Mouse (Mus musculus) small intestine, adult 2 months (tissue): ENCODE measurements around the gene Slc25a42. TPM values are rescaled to one million over a fixed set of nuclear protein-coding genes. Genes with fewer than 3 reads are reported as not detected.

Experiments used
- H3K27ac ChIP-seq: fragments of 200-500 bp; 2 replicates; pipeline ENCODE4 v1.5.1; 2012; ENCODE audit warnings: low read depth, low read length, control low read depth, inconsistent platforms; ENCODE audit not compliant: insufficient read depth
- H3K27me3 ChIP-seq: fragments of 200-500 bp; 2 replicates; pipeline ENCODE4 v1.6.1; 2012; ENCODE audit warnings: mild to moderate bottlenecking, moderate library complexity, low read length, inconsistent platforms; ENCODE audit not compliant: control insufficient read depth, insufficient read depth
- H3K36me3 ChIP-seq: fragments of 200-500 bp; 2 replicates; pipeline ENCODE4 v1.6.1; 2012; ENCODE audit warnings: mild to moderate bottlenecking, low read length, control low read depth, inconsistent platforms; ENCODE audit not compliant: control insufficient read depth, insufficient read depth
- H3K4me1 ChIP-seq: fragments of 200-500 bp; 2 replicates; pipeline ENCODE4 v1.6.1; 2012; ENCODE audit warnings: low read length, inconsistent platforms, mixed read lengths; ENCODE audit not compliant: control insufficient read depth, insufficient read depth, insufficient read length
- H3K4me3 ChIP-seq: fragments of 200-500 bp; 2 replicates; pipeline ENCODE4 v1.5.1; 2012; ENCODE audit warnings: low read depth, mild to moderate bottlenecking, control low read depth, inconsistent platforms, low read length, moderate library complexity
- CTCF ChIP-seq: fragments of 200-500 bp; IDR thresholded peaks from 2 replicates; pipeline ENCODE4 v1.5.1; 2012; ENCODE audit warnings: low read depth, mild to moderate bottlenecking, control low read depth, inconsistent platforms, low read length, moderate library complexity, mixed read lengths; ENCODE audit not compliant: insufficient replicate concordance, insufficient read length; ENCODE audit errors: extremely low read depth
- POLR2A ChIP-seq: fragments of 200-500 bp; IDR thresholded peaks from 2 replicates; pipeline ENCODE4 v1.6.1; 2012; ENCODE audit warnings: low read depth, mild to moderate bottlenecking, control low read depth, inconsistent platforms, low read length, moderate library complexity
- WGBS: fragments of 180-500 bp; shearing (Covaris S2); methylation state at CpG from one replicate; pipeline ENCODE4 v1.1.7; 2018; 5-methylcytosine and 5-hydroxymethylcytosine counted together
- polyA plus RNA-seq: library from polyadenylated mRNA; depleted of rRNA; stranded (reverse); fragments of >200 nt; gene quantifications from 2 replicates; pipeline ENCODE4 v1.2.3, GENCODE M21; 2012

Slc25a42 gene
- polyA plus RNA-seq, 1 experiment = 23.2 TPM

DNA sequence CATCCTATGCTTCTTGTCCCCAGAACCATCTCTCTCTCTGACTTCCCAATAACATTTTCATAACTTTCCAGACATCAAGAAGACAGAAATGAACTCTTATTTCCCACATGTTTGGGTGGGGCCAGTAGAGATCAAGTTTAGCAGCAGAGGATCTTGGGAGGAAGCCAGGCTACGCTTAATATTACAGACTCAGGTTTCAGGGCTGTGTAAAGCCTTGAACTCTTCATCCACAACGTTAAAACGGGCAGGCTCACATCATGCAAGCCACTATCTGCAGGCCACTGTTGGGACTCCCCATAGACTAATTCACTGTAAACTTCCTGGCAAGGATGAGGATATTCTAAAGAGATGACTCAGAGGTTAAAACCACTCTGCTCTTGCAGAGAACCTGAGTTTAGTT is 2.3 kb upstream of the Slc25a42 start:
- TF ChIP-seq CTCF (no peak), POLR2A (no peak)
- 72% methylated on average over 3 of the region's 3 CpGs for WGBS
- Histone ChIP-seq H3K27ac (no peak overlapping the region), H3K4me1 (peaks cover 7% of the 10 kb centered on the region), H3K4me3 (no peak overlapping the region), H3K27me3 (no peaks in the 10 kb centered on the region), H3K36me3 (no peaks in the 10 kb centered on the region)

DNA sequence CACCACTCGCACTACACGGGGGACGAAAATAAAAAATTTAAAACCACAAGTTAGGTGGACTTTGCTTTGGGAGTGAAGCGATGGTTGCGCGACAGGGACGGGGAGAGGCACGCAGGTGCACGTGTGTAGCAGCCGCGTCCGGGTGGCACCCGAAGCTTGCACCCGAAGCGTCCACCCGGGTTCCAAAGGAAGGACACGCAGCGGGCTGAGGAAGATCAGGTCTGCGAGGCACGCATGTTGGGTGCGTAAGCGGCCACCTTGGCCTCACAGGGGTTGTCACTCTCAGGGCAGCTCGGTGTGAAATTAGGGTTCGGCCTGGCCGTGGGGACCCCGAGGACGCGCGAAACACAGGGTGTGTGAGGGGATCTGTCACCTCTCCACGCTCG is 386 bp downstream of the Slc25a42 start:
- TF ChIP-seq POLR2A = no peak
- no peak for TF ChIP-seq CTCF
- Histone ChIP-seq H3K36me3 (no peaks in the 10 kb centered on the region), H3K4me1 (peaks cover 11% of the 10 kb centered on the region), H3K27ac (peak overlapping the region; percentile 60), H3K27me3 (no peaks in the 10 kb centered on the region), H3K4me3 (peak overlapping the region; percentile 84)
- WGBS = under 1% methylated on average over 31 of the region's 31 CpGs

GRCm38 (mm10) chr8:70211275-70211674 is 830 bp downstream of the Slc25a42 start:
- peak overlapping the region; percentile 84 for H3K4me3 ChIP-seq
- H3K4me1 ChIP-seq = peaks cover 11% of the 10 kb centered on the region
- no peaks in the 10 kb centered on the region for H3K27me3 ChIP-seq
- no peaks in the 10 kb centered on the region for H3K36me3 ChIP-seq
- TF ChIP-seq POLR2A (no peak), CTCF (no peak)
- 23% methylated on average over 1 of the region's 1 CpGs for WGBS
- H3K27ac ChIP-seq = peak overlapping the region; percentile 60; the same call in 1 of the 2 replicates

GRCm38 (mm10) chr8:70210538-70210937 is 1.6 kb downstream of the Slc25a42 start:
- no peaks in the 10 kb centered on the region for H3K36me3 ChIP-seq
- 33% methylated on average over 8 of the region's 8 CpGs for WGBS
- no peak overlapping the region for H3K27ac ChIP-seq
- H3K4me1 ChIP-seq = peaks cover 11% of the 10 kb centered on the region
- no peak for TF ChIP-seq CTCF
- TF ChIP-seq POLR2A = no peak
- H3K27me3 ChIP-seq = no peaks in the 10 kb centered on the region
- peak overlapping the region; percentile 7; the same call in 1 of the 2 replicates for H3K4me3 ChIP-seq

DNA sequence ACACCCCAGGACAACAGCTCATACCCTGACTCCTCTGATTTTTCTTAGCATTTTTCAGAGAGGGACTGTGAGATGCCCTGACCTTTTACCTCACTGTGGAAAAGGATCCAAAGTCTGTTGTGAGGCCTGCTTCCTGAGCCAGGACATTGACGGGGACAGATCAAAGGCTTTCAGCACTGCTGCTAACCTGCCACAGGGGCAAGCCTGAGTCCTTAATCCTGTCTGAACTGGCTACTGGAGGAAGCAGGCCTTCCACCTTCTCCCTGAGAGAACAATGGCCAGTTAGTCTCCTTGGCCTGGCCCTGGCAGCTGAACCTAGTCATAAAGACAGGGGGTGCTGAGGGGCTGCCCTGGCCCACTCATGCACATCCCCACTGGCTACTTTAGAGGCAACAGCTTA is 4.0 kb downstream of the Slc25a42 start:
- Histone ChIP-seq H3K36me3 (no peaks in the 10 kb centered on the region), H3K4me3 (no peak overlapping the region), H3K27ac (no peak overlapping the region), H3K27me3 (no peaks in the 10 kb centered on the region), H3K4me1 (peaks cover 9% of the 10 kb centered on the region)
- 50% methylated on average over 1 of the region's 1 CpGs for WGBS
- TF ChIP-seq POLR2A = no peak
- no peak for TF ChIP-seq CTCF

DNA sequence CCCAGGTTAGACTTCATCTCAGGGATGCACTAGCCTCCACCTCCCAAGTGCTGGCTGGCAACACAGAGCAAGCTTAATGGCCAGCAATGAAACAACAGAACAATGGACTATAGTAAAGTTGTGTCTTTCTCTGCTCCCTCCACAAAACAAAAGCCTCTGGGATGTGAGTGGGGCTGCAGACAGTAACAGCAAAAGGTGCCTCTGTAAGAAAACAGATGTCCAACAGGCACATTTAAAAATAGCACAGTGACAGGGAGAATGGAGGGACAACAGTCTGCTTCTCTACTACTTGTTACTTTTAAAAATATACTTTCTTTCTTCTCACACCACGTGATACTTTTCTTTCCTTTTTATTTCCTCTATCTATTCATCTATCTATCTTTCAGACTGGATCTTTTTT is 7.3 kb downstream of the Slc25a42 start:
- TF ChIP-seq CTCF (no peak), POLR2A (no peak)
- Histone ChIP-seq H3K4me1 (peaks cover 21% of the 10 kb centered on the region; the same call in 1 of the 2 replicates), H3K4me3 (no peak overlapping the region), H3K27me3 (no peaks in the 10 kb centered on the region), H3K27ac (no peak overlapping the region), H3K36me3 (no peaks in the 10 kb centered on the region)
- WGBS = 63% methylated on average over 1 of the region's 1 CpGs

GRCm38 (mm10) chr8:70203072-70203471 is 9.0 kb downstream of the Slc25a42 start:
- WGBS = 93% methylated on average over 4 of the region's 4 CpGs
- Histone ChIP-seq H3K4me1 (peaks cover 20% of the 10 kb centered on the region), H3K36me3 (no peaks in the 10 kb centered on the region), H3K27ac (no peak overlapping the region), H3K4me3 (no peak overlapping the region), H3K27me3 (no peaks in the 10 kb centered on the region)
- no peak for TF ChIP-seq POLR2A
- no peak for TF ChIP-seq CTCF

GRCm38 (mm10) chr8:70201417-70201816 is 10.7 kb downstream of the Slc25a42 start:
- TF ChIP-seq CTCF (no peak), POLR2A (no peak)
- Histone ChIP-seq H3K27me3 (no peaks in the 10 kb centered on the region), H3K27ac (no peak overlapping the region), H3K4me3 (no peak overlapping the region), H3K4me1 (peaks cover 23% of the 10 kb centered on the region), H3K36me3 (no peaks in the 10 kb centered on the region)
- WGBS = 33% methylated on average over 3 of the region's 3 CpGs
